In genomic region chr6:108796706-108797105, GRCm38 (mm10) we compare ENCODE assay signal across 7 mouse cellular contexts. TPM values are rescaled to one million over a fixed set of nuclear protein-coding genes. Genes with fewer than 3 reads are reported as not detected.
DNase-seq lines count a peak whose midpoint lies in the region; TF ChIP-seq lines count a peak whose summit lies in the region.

No protein-coding gene starts in this region.

- TF ChIP-seq CTCF in brain, embryonic 14.5 days (IDR thresholded peaks at IDR 0.05; ENCODE audit: borderline replicate concordance, extremely low read depth, insufficient read depth, insufficient read length): no peak

- DNase-seq in kidney, adult 9 months: peak; percentile 13
- DNase-seq in kidney, postnatal 14 days: no peak
- DNase-seq in ZHBTc4 (ENCODE audit: low read depth, low spot score): peak; percentile 75
- peak; percentile 47 for DNase-seq in brain, embryonic 14.5 days (ENCODE audit: low read depth)
- DNase-seq in lung, postnatal 10 days: peak; percentile 53
- DNase-seq in natural killer cell, adult 2 months (ENCODE audit: low spot score in 2 of 2): no peak
- no peak for DNase-seq in cerebellum, adult 18-20 months

- TF ChIP-seq POLR2A in brain, embryonic 14.5 days (IDR thresholded peaks at IDR 0.05; ENCODE audit: borderline replicate concordance, extremely low read depth, insufficient read depth, insufficient read length, poor library complexity, severe bottlenecking): no peak

RNA-seq across cellular contexts. Expression of gene Arl8b, which starts 13.8 kb away (rescaled TPM):
- 29.5 and 43.5 TPM in 2 replicates for polyA plus RNA-seq in brain, embryonic 14.5 days (2012; rRNA removed)

RNA-seq across cellular contexts. Expression of gene Edem1, which starts 31.7 kb away (rescaled TPM):
- 10.9 and 12.8 TPM in 2 replicates for polyA plus RNA-seq in brain, embryonic 14.5 days (2012; rRNA removed)

Comparison
In these comparisons a context has a peak if more than half of its experiments do, and no peak if none do; other contexts are left out.
1. DNase-seq: peak in kidney, adult 9 months (single experiment), ZHBTc4 (single experiment), brain, embryonic 14.5 days (single experiment) and lung, postnatal 10 days (single experiment); none in kidney, postnatal 14 days (single experiment), natural killer cell, adult 2 months (0 of 2) and cerebellum, adult 18-20 months (0 of 2).